Mouse (Mus musculus) ES-E14 (cell line): Measurements from ENCODE around the gene Krcc1. TPM values are rescaled to one million over a fixed set of nuclear protein-coding genes. Genes with fewer than 3 reads are reported as not detected.
A peak's percentile ranks its signal among the peaks of the same experiment; 100 is the strongest.

Experiments used
- DNase-seq: peaks from one replicate; pipeline ENCODE4 v3.0.0-alpha.2; 2013; ENCODE audit warnings: low read depth, low spot score
- H3K27ac ChIP-seq: 2 replicates; pipeline ENCODE4 v1.5.1; 2012; ENCODE audit warnings: low read depth, mild to moderate bottlenecking, low read length, moderate library complexity, mixed read lengths; ENCODE audit not compliant: poor library complexity, insufficient read depth, severe bottlenecking
- H3K36me3 ChIP-seq: 2 replicates; pipeline ENCODE4 v1.6.1; 2012; ENCODE audit warnings: mild to moderate bottlenecking, low read length, moderate library complexity, mixed read lengths; ENCODE audit not compliant: control insufficient read depth, poor library complexity, insufficient read depth, severe bottlenecking
- H3K4me1 ChIP-seq, 2 experiments: fragments of 150-350 bp in 1 of 2; sonication (generic) in 1 of 2; 2 replicates each; pipeline ENCODE4 v1.6.1; 2012; ENCODE audit warnings: low read length in 2 of 2, mild to moderate bottlenecking in 1 of 2, mixed read lengths in 1 of 2; ENCODE audit not compliant: control insufficient read depth in 2 of 2, insufficient read depth in 2 of 2, poor library complexity in 1 of 2
- H3K4me3 ChIP-seq, 2 experiments: fragments of 150-350 bp in 1 of 2; sonication (generic) in 1 of 2; 2 replicates each; pipeline ENCODE4 v1.5.1; 2012; ENCODE audit warnings: low read length in 2 of 2, low read depth in 1 of 2, mild to moderate bottlenecking in 1 of 2, mixed read lengths in 1 of 2; ENCODE audit not compliant: insufficient read depth in 1 of 2, poor library complexity in 1 of 2, severe bottlenecking in 1 of 2
- H3K9ac ChIP-seq: 2 replicates; pipeline ENCODE4 v1.6.1; 2012; ENCODE audit warnings: low read depth, mild to moderate bottlenecking, low read length, mixed read lengths; ENCODE audit not compliant: poor library complexity, insufficient read depth, severe bottlenecking
- H3K9me3 ChIP-seq: fragments of 150-350 bp; sonication (generic); 2 replicates; pipeline ENCODE4 v1.6.1; 2012; ENCODE audit warnings: low read depth, mild to moderate bottlenecking, low read length; ENCODE audit not compliant: control insufficient read depth, insufficient read depth
- CHD2 ChIP-seq: IDR thresholded peaks from 2 replicates; pipeline ENCODE4 v1.6.1; 2014; ENCODE audit warnings: mild to moderate bottlenecking, low read depth, low read length, inconsistent platforms
- HCFC1 ChIP-seq: IDR thresholded peaks from 2 replicates; pipeline ENCODE4 v1.6.1; 2012; ENCODE audit warnings: low read length, inconsistent platforms, borderline replicate concordance; ENCODE audit not compliant: insufficient read depth
- MAFK ChIP-seq: IDR thresholded peaks from 2 replicates; pipeline ENCODE4 v1.6.1; 2014; ENCODE audit warnings: mild to moderate bottlenecking, low read depth, low read length, inconsistent platforms; ENCODE audit not compliant: insufficient read depth
- ZC3H11A ChIP-seq: IDR thresholded peaks from 2 replicates; pipeline ENCODE4 v1.6.1; 2012; ENCODE audit warnings: low read depth, mild to moderate bottlenecking, inconsistent platforms, low read length, borderline replicate concordance
- ZNF384 ChIP-seq: IDR thresholded peaks from 2 replicates; pipeline ENCODE4 v1.6.1; 2012; ENCODE audit warnings: low read depth, low read length, inconsistent platforms
- in situ Hi-C, 2 experiments: fragments of 600-800 bp; cut with MboI; formaldehyde crosslinking; loops; one replicate each; pipeline ENCODE4 v1.15.1; 2025; ENCODE audit warnings: low sequenced_read_pairs in 2 of 2, inconsistent platforms in 1 of 2; ENCODE audit not compliant: unreplicated experiment in 2 of 2
- total RNA-seq: library from RNA; depleted of rRNA; stranded (reverse); fragments of 300-350 nt; gene quantifications from 2 replicates; pipeline ENCODE4 v1.2.3, GENCODE M21; 2012

The Krcc1 gene
- total RNA-seq, 1 experiment: 19.2 TPM

- TF ChIP-seq ZC3H11A: no peak
- no peak for TF ChIP-seq CHD2
- TF ChIP-seq HCFC1: no peak
- no peak for TF ChIP-seq ZNF384
- TF ChIP-seq MAFK: no peak
- Histone ChIP-seq H3K9ac (no peak overlapping the region), H3K4me1 (no peaks in the 10 kb centered on the region), H3K36me3 (no peaks in the 10 kb centered on the region), H3K4me3 (no peak overlapping the region), H3K27ac (no peak overlapping the region), H3K9me3 (no peaks in the 10 kb centered on the region)
- DNase-seq: no peak
- in situ Hi-C loops: loop anchor here in 1 of 2 experiments (10.0 kb wide), 1 partner anchor 131 kb away; no protein-coding TSS in a partner anchor
Observed at GRCm38 (mm10) chr6:71295303-71295702, 23.8 kb downstream of the Krcc1 start.

GRCm38 (mm10) chr6:71298051-71298450 is 26.6 kb downstream of the Krcc1 start:
- Histone ChIP-seq H3K27ac (no peak overlapping the region), H3K9me3 (no peaks in the 10 kb centered on the region), H3K36me3 (no peaks in the 10 kb centered on the region), H3K9ac (no peak overlapping the region), H3K4me1 (0 out of 4 replicates have a peak, but pooled peaks cover 0 to 2% of the 10 kb centered on the region in 2 experiments), H3K4me3 (no peak overlapping the region)
- no peak for DNase-seq
- TF ChIP-seq MAFK (peak; percentile 98), HCFC1 (no peak), CHD2 (no peak)
- in situ Hi-C loops: loop anchor here in 1 of 2 experiments (10.0 kb wide), 1 partner anchor 133 kb away; no protein-coding TSS in a partner anchor

- Histone ChIP-seq H3K4me3 (no peak overlapping the region), H3K36me3 (no peaks in the 10 kb centered on the region), H3K9me3 (no peaks in the 10 kb centered on the region), H3K27ac (no peak overlapping the region), H3K4me1 (0 out of 4 replicates have a peak, but pooled peaks cover 0 to 2% of the 10 kb centered on the region in 2 experiments), H3K9ac (no peak overlapping the region)
- peak; percentile 35; the same call in 1 of the 2 replicates for TF ChIP-seq ZC3H11A
- TF ChIP-seq ZNF384: no peak
- TF ChIP-seq MAFK: no peak
- TF ChIP-seq HCFC1: no peak
- TF ChIP-seq CHD2: no peak
- in situ Hi-C loops: loop anchor here in 1 of 2 experiments (10.0 kb wide), 1 partner anchor 134 kb away; no protein-coding TSS in a partner anchor
- DNase-seq: peak; percentile 46
Observed at GRCm38 (mm10) chr6:71298751-71299150, 27.3 kb downstream of the Krcc1 start.

GRCm38 (mm10) chr6:71302097-71302731 is 30.7 kb downstream of the Krcc1 start:
- no peaks in the 10 kb centered on the region for H3K36me3 ChIP-seq
- no peak overlapping the region for H3K27ac ChIP-seq
- in situ Hi-C loops: no loop called here
- TF ChIP-seq HCFC1 (no peak), MAFK (no peak), ZNF384 (no peak), ZC3H11A (0 out of 2 replicates have a peak, but pooled peaks have one; percentile 15), CHD2 (no peak)
- no peak overlapping the region for H3K4me3 ChIP-seq
- peak; percentile 27 for DNase-seq
- H3K9me3 ChIP-seq: no peaks in the 10 kb centered on the region
- 0 out of 4 replicates have a peak, but pooled peaks cover 0 to 2% of the 10 kb centered on the region in 2 experiments for H3K4me1 ChIP-seq
- H3K9ac ChIP-seq: no peak overlapping the region

- Histone ChIP-seq H3K4me3 (no peak overlapping the region), H3K36me3 (no peaks in the 10 kb centered on the region), H3K4me1 (0 out of 4 replicates have a peak, but pooled peaks cover 0 to 2% of the 10 kb centered on the region in 2 experiments), H3K9ac (no peak overlapping the region), H3K27ac (no peak overlapping the region), H3K9me3 (no peaks in the 10 kb centered on the region)
- in situ Hi-C loops: no loop called here
- no peak for DNase-seq
- TF ChIP-seq ZNF384 (no peak), MAFK (no peak)
Observed at GRCm38 (mm10) chr6:71307486-71307885, 36.0 kb downstream of the Krcc1 start.
